Mouse (Mus musculus) neural tube, embryonic 11.5 days (tissue): ENCODE results near the gene Kcnip1. TPM values are rescaled to one million over a fixed set of nuclear protein-coding genes. Genes with fewer than 3 reads are reported as not detected.
A peak's percentile ranks its signal among the peaks of the same experiment; 100 is the strongest.

Experiments
- ATAC-seq: fragments of 200-750 bp; cut with Nextera tagmentation; 2 replicates; pipeline ENCODE4 v1.8.0; 2017; ENCODE audit warnings: moderate number of reproducible peaks, mild to moderate bottlenecking, moderate TSS enrichment, moderate library complexity; ENCODE audit not compliant: insufficient read depth, low FRiP score, low TSS enrichment
- DNase-seq: peaks from one replicate; pipeline ENCODE4 v3.0.0-alpha.2; 2015; ENCODE audit warnings: low spot score
- H3K27ac ChIP-seq: fragments of 300-500 bp; sonication (generic); 2 replicates; pipeline ENCODE4 v1.5.1; 2014; ENCODE audit warnings: low read depth, mild to moderate bottlenecking, low read length
- H3K27me3 ChIP-seq: fragments of 300-500 bp; sonication (generic); 2 replicates; pipeline ENCODE4 v1.6.1; 2014; ENCODE audit warnings: mild to moderate bottlenecking, low read length, mixed read lengths; ENCODE audit not compliant: control insufficient read depth, insufficient read depth
- H3K36me3 ChIP-seq: fragments of 300-500 bp; sonication (generic); 2 replicates; pipeline ENCODE4 v1.6.1; 2014; ENCODE audit warnings: mild to moderate bottlenecking, low read length, moderate library complexity, mixed read lengths; ENCODE audit not compliant: control insufficient read depth, insufficient read depth
- H3K4me1 ChIP-seq: fragments of 300-500 bp; sonication (generic); 2 replicates; pipeline ENCODE4 v1.6.1; 2014; ENCODE audit warnings: low read length, mixed read lengths; ENCODE audit not compliant: control insufficient read depth, insufficient read depth
- H3K4me2 ChIP-seq: fragments of 300-500 bp; sonication (generic); 2 replicates; pipeline ENCODE4 v1.6.1; 2014; ENCODE audit warnings: low read depth, mild to moderate bottlenecking, moderate library complexity
- H3K4me3 ChIP-seq: fragments of 300-500 bp; sonication (generic); 2 replicates; pipeline ENCODE4 v1.5.1; 2014; ENCODE audit warnings: low read depth, low read length
- H3K9ac ChIP-seq: fragments of 300-500 bp; sonication (generic); 2 replicates; pipeline ENCODE4 v1.6.1; 2014; ENCODE audit warnings: mild to moderate bottlenecking, low read length
- H3K9me3 ChIP-seq: fragments of 300-500 bp; sonication (generic); 2 replicates; pipeline ENCODE4 v1.6.1; 2016; ENCODE audit warnings: low read length; ENCODE audit not compliant: control insufficient read depth
- WGBS: fragments of 180-500 bp; shearing (Covaris S2); extraction: QIAGEN DNeasy Blood & Tissue Kit; methylation state at CpG from one replicate; pipeline ENCODE4 v1.1.7; 2014; 5-methylcytosine and 5-hydroxymethylcytosine counted together
- polyA plus RNA-seq: library from polyadenylated mRNA; unstranded; fragments of >200 nt; fragmentation: Nextera tagmentation; extraction: Ambion mirVana; gene quantifications from 2 replicates; pipeline ENCODE4 v1.2.1, GENCODE M21; 2014

The Kcnip1 gene
- polyA plus RNA-seq, 1 experiment from 2014 or later, result 16.7 TPM

DNA sequence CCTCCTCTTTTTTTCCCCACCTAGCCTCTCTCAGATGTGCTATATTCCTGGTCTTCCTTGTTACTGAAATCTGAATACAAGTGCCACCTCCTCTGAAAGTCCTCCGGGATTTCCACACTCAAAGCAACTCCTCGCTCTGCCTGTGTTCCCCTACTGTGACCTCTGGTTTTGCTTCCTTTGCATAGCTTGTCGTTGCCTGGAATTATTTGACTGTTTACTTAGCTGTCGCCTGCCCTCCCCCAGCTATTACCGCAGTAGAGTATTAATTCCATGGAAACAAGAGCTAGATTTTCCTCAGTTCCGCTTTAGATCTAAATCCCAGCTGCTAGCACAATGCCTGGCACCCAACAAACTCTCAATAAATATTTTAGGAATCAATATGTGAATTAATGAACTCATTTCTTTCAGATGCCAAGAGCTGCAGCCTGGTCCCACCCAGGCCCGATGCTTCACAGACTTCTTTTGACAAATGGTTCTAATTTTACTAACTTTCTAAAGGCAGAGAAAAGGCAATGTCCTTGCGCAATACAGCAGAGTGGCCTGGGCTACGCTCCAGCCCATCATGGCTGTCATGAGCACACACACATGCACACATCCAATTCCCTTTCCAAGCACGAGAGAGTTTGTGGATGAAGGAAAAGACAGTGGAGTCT lies 192.4 kb downstream of the Kcnip1 start:
- ATAC-seq, result no peak
- 73% methylated on average over 10 of the region's 10 CpGs for WGBS
- Histone ChIP-seq H3K4me1 (no peaks in the 10 kb centered on the region), H3K27ac (no peak overlapping the region), H3K4me3 (no peak overlapping the region), H3K9me3 (no peaks in the 10 kb centered on the region), H3K9ac (no peak overlapping the region), H3K36me3 (no peaks in the 10 kb centered on the region), H3K27me3 (no peaks in the 10 kb centered on the region), H3K4me2 (no peak overlapping the region)
- no peak for DNase-seq

DNA sequence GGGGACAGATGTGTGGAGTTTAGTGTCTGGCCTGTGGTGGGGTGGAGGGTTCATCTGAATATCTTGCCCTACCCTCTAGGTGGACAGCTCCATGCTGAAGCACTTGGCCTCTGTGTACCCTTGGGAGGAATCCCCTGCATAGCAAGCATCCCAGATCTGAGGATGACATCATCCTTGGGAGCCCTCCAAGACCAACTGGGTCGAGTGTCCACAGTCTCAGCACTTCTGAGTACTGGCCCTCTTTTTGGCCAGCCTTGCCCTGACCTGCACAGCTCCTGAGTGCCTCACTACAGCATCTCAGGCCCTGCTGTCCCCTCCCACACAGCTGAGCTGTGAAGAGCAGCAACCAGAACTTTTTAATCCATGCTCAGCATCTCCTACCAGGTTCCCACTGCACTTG lies 193.0 kb downstream of the Kcnip1 start:
- Histone ChIP-seq H3K27ac (no peak overlapping the region), H3K4me1 (no peaks in the 10 kb centered on the region), H3K4me3 (no peak overlapping the region), H3K27me3 (no peaks in the 10 kb centered on the region), H3K9me3 (no peaks in the 10 kb centered on the region), H3K36me3 (no peaks in the 10 kb centered on the region), H3K9ac (no peak overlapping the region), H3K4me2 (no peak overlapping the region)
- WGBS, result 41% methylated on average over 1 of the region's 1 CpGs
- ATAC-seq, result no peak
- no peak for DNase-seq

DNA sequence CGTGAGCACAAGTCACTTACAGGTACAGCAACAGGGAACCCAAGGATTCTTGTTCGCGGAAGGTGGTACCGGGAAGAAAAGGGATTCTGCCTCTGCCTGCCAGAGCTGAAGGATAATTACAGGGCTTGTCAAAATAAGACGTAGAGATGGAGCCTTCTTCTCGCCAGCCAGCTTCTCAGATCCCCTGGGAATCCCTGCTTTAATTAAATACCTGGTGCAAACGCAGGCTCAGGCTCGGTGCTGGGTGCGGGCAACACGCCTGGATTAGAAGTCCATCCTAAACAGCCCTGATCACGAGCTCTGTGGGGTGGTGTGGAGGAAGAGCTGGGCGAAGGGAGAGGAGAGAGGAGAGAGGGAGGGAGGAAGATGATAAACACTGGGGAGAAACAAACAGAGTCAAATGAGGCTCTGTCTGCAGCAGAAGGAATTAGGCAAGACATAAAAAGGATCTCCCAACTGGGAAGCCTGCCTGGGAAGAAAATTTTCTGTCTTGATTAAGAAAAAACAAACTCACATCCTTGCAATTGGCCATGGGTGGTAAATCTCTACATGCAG lies 194.8 kb downstream of the Kcnip1 start:
- no peaks in the 10 kb centered on the region for H3K9me3 ChIP-seq
- no peaks in the 10 kb centered on the region for H3K4me1 ChIP-seq
- DNase-seq (no peak), ATAC-seq (no peak)
- 68% methylated on average over 12 of the region's 12 CpGs for WGBS
- H3K27ac ChIP-seq, result no peak overlapping the region
- H3K4me2 ChIP-seq, result no peak overlapping the region
- H3K27me3 ChIP-seq, result no peaks in the 10 kb centered on the region
- H3K36me3 ChIP-seq, result no peaks in the 10 kb centered on the region
- H3K9ac ChIP-seq, result no peak overlapping the region
- no peak overlapping the region for H3K4me3 ChIP-seq

DNA sequence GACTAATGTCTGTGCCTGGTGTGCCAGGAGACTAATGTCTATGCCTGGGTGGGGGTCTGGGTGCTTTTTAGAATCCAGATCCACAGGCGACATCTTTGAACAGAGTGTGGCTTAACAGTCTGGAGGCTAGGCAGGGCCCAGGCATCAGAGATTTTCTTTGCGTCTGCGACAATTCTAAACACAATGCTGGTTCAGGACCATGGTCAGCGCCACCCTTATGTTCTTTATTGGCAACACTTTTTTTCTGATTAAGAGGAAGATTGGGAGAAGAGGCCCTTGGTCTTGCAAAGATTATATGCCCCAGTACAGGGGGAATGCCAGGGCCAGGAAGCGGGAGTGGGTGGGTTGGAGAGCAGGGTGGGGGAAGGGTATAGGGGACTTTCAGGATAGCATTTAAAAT lies 205.6 kb downstream of the Kcnip1 start:
- peaks cover 3% of the 10 kb centered on the region; the same call in 1 of the 2 replicates for H3K4me1 ChIP-seq
- H3K36me3 ChIP-seq, result no peaks in the 10 kb centered on the region
- H3K9ac ChIP-seq, result no peak overlapping the region
- H3K27me3 ChIP-seq, result no peaks in the 10 kb centered on the region
- no peak for ATAC-seq
- no peak overlapping the region for H3K4me3 ChIP-seq
- 38% methylated on average over 5 of the region's 5 CpGs for WGBS
- H3K27ac ChIP-seq, result no peak overlapping the region
- peak; percentile 66 for DNase-seq
- H3K9me3 ChIP-seq, result no peaks in the 10 kb centered on the region
- no peak overlapping the region for H3K4me2 ChIP-seq

DNA sequence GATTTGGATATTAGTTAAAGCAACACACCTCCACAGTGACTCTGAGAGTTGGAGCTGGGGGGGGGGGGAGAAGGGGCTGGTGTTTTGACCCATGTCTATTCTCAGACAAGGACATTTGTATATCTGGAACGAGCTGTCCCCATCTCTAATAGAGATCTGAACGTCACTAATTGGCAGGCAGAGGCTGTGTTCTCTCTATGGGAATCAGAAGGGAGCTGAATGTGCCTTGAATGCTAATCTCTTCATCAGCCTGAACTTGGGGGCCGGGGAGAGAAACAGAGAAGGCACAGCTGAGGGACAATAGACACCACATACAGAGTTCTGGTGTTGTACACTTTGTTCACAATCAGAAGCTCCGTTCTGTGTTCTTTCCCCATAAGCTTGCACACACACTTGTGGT lies 206.4 kb downstream of the Kcnip1 start:
- no peaks in the 10 kb centered on the region for H3K27me3 ChIP-seq
- WGBS, result 59% methylated on average over 4 of the region's 4 CpGs
- DNase-seq, result no peak
- no peaks in the 10 kb centered on the region; the same call in 1 of the 2 replicates for H3K36me3 ChIP-seq
- no peak for ATAC-seq
- H3K27ac ChIP-seq, result no peak overlapping the region
- H3K9me3 ChIP-seq, result no peaks in the 10 kb centered on the region
- no peak overlapping the region for H3K4me2 ChIP-seq
- H3K4me1 ChIP-seq, result peaks cover 3% of the 10 kb centered on the region; the same call in 1 of the 2 replicates
- no peak overlapping the region for H3K9ac ChIP-seq
- no peak overlapping the region for H3K4me3 ChIP-seq

DNA sequence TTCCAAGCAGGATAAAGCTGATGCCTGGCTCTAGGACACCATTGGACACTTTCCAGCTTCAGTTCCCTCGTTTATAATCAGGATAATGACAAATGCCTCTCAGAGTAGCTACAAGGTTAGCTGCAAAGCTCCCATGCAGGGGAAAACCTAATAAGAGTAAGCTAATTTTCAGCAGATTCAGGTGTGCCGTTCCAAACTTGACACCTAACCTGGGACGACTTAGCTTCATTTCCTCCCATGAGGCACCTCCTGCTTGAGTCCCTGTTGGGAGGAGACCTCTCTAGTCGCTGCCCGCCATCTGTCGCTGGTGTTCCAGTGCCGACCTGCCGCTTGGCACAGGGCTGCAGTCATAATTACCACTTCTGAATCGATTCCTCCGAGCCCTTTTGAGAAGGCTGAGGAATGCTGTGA lies 211.4 kb downstream of the Kcnip1 start:
- Histone ChIP-seq H3K27me3 (no peaks in the 10 kb centered on the region), H3K27ac (no peak overlapping the region), H3K4me3 (no peak overlapping the region), H3K4me2 (no peak overlapping the region), H3K9ac (no peak overlapping the region), H3K4me1 (peaks cover 3% of the 10 kb centered on the region; the same call in 1 of the 2 replicates), H3K9me3 (no peaks in the 10 kb centered on the region), H3K36me3 (no peaks in the 10 kb centered on the region; the same call in 1 of the 2 replicates)
- ATAC-seq (no peak), DNase-seq (no peak)
- 48% methylated on average over 10 of the region's 10 CpGs for WGBS

DNA sequence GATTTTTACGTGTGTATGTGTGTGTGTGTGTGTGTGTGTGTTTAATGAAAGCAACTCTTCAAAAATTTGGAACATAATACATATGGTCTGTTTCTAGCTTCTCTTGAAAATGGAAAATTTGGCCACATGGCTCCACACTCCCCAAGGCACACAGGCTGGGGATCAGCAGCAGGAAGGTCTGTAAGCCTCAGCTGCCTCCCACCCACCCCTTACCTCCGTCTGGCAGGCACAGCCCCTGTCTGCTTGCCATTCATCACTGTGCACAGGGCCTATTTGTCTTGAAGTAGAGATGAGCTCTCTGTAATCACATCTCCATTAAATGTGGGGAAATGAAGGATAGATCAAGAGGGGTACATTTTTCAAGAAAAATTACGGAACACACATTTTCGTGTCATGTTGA lies 212.7 kb downstream of the Kcnip1 start:
- ATAC-seq (no peak), DNase-seq (no peak)
- Histone ChIP-seq H3K4me2 (no peak overlapping the region), H3K4me3 (no peak overlapping the region), H3K4me1 (peaks cover 3% of the 10 kb centered on the region; the same call in 1 of the 2 replicates), H3K27me3 (no peaks in the 10 kb centered on the region), H3K36me3 (no peaks in the 10 kb centered on the region; the same call in 1 of the 2 replicates), H3K9ac (no peak overlapping the region), H3K9me3 (no peaks in the 10 kb centered on the region), H3K27ac (no peak overlapping the region; the same call in 1 of the 2 replicates)
- 68% methylated on average over 4 of the region's 4 CpGs for WGBS

DNA sequence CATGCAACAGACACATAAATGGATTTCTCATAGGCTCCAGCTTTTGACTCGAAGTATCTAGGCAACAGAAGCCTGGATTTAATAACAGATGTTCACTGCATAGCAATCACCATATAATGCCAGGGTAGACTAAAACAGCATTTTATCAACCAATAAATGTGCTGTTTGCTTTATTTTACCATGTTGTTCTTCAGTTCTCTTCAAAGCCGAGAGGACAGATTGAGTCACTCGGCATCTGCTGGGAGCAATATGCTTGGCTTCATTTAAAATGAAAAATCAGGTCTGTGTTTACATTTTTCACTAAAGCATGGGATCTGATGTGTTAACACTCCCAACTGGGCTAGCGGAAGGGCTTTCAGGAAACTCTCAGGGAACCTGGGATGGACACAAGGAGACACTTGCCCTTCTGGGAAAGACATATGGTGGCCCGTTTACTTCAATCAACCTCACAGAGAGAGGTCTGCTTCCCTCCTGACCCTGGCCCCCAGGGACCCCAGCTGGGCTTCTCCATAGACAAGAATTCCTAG lies 220.3 kb downstream of the Kcnip1 start:
- H3K4me3 ChIP-seq, result no peak overlapping the region
- DNase-seq, result no peak
- WGBS, result 53% methylated on average over 5 of the region's 5 CpGs
- H3K27ac ChIP-seq, result no peak overlapping the region
- ATAC-seq, result no peak
- H3K36me3 ChIP-seq, result no peaks in the 10 kb centered on the region
- H3K9me3 ChIP-seq, result no peaks in the 10 kb centered on the region
- peaks cover 3% of the 10 kb centered on the region; the same call in 1 of the 2 replicates for H3K4me1 ChIP-seq
- no peaks in the 10 kb centered on the region for H3K27me3 ChIP-seq
- no peak overlapping the region for H3K9ac ChIP-seq
- H3K4me2 ChIP-seq, result no peak overlapping the region

DNA sequence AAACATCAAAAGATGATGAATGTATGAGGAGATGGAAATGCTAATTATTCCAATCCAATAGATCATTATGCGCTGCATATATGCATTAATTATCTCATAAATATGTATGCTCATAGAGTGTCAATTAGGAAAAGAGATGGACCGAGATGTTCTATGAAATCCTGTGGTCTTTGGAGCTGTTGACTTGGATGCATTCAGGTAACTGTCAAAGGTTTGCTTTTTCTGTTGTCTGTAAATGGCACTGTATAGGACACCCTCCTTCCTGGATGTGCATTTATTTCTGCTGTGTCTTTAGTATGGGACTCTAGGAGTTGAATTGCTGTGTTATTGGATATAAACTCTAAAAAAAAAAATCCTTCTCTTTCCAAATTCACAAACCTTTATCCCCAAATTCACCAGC lies 220.9 kb downstream of the Kcnip1 start:
- Histone ChIP-seq H3K36me3 (no peaks in the 10 kb centered on the region), H3K4me2 (no peak overlapping the region), H3K9me3 (no peaks in the 10 kb centered on the region), H3K9ac (no peak overlapping the region), H3K27ac (no peak overlapping the region), H3K4me3 (no peak overlapping the region), H3K4me1 (peaks cover 3% of the 10 kb centered on the region; the same call in 1 of the 2 replicates), H3K27me3 (no peaks in the 10 kb centered on the region)
- ATAC-seq (no peak), DNase-seq (no peak)
- 81% methylated on average over 2 of the region's 2 CpGs for WGBS
